Mouse (Mus musculus): ENCODE measurements around the gene Olfr1233.

Gene Olfr1233

GRCm38 (mm10) chr2:89342298-89342697 is at the start of gene Olfr1233:
Gene Olfr1233, minus strand, starts transcription at chr2:89342398.
- no peak for DNase-seq

- DNase-seq, result no peak
Measured at GRCm38 (mm10) chr2:89364765-89365164, 22.6 kb upstream of the Olfr1233 start, which contains the start of gene Olfr1234. Gene Olfr1234, minus strand, starts transcription at chr2:89364865.

GRCm38 (mm10) chr2:89329575-89329974 is 12.6 kb downstream of the Olfr1233 start, which contains the start of gene Olfr1232:
Gene Olfr1232, minus strand, starts transcription at chr2:89329675.
- no peak for DNase-seq

GRCm38 (mm10) chr2:89306974-89307373 is 35.2 kb downstream of the Olfr1233 start, which contains the start of gene Olfr1231:
Gene Olfr1231, minus strand, starts transcription at chr2:89307074.
- DNase-seq, result no peak

- DNase-seq, result no peak
Measured at GRCm38 (mm10) chr2:89297168-89297567, 45.0 kb downstream of the Olfr1233 start, which contains the start of gene Olfr1230. Gene Olfr1230, minus strand, starts transcription at chr2:89297268.

GRCm38 (mm10) chr2:89287914-89288313 is 54.3 kb downstream of the Olfr1233 start, which contains the start of gene Olfr1229:
Gene Olfr1229, minus strand, starts transcription at chr2:89288014.
- DNase-seq, result no peak

All from cerebellum, adult 11 months (tissue).